Mouse (Mus musculus) frontal cortex, postnatal 36 days (tissue): Measurements from ENCODE around the gene Nedd1.

Source experiments
- DNase-seq, 2 experiments: peaks; one replicate each; pipeline ENCODE4 v3.0.0; 2022; ENCODE audit warnings: low spot score in 2 of 2

Nedd1 gene

GRCm38 (mm10) chr10:92721771-92722619 lies at the start of gene Nedd1:
TSS of gene Nedd1 (minus strand) at chr10:92722420.
- peak; percentile 90 to 92 for DNase-seq

- DNase-seq = no peak
These were observed 32.1 kb upstream of the Nedd1 start for GRCm38 (mm10) chr10:92754359-92754758.

GRCm38 (mm10) chr10:92730339-92730738 lies 8.1 kb upstream of the Nedd1 start:
- no peak for DNase-seq

GRCm38 (mm10) chr10:92728723-92729122 lies 6.5 kb upstream of the Nedd1 start:
- DNase-seq = no peak

GRCm38 (mm10) chr10:92722620-92722988 lies 384 bp upstream of the Nedd1 start:
- no peak for DNase-seq

GRCm38 (mm10) chr10:92699032-92699431 lies 23.2 kb downstream of the Nedd1 start:
- no peak for DNase-seq

- no peak for DNase-seq
These were observed 47.2 kb downstream of the Nedd1 start for GRCm38 (mm10) chr10:92675056-92675455.

- no peak for DNase-seq
These were observed 50.3 kb downstream of the Nedd1 start for GRCm38 (mm10) chr10:92671906-92672305.

- DNase-seq = no peak
These were observed 56.9 kb downstream of the Nedd1 start for GRCm38 (mm10) chr10:92665287-92665686.

- DNase-seq = no peak
These were observed 69.0 kb downstream of the Nedd1 start for GRCm38 (mm10) chr10:92653266-92653665.

- peak in 1 of 2 experiments; percentile 10 for DNase-seq
These were observed 69.8 kb downstream of the Nedd1 start for GRCm38 (mm10) chr10:92652399-92652920.

GRCm38 (mm10) chr10:92651266-92651665 lies 71.0 kb downstream of the Nedd1 start:
- DNase-seq = no peak

- no peak for DNase-seq
These were observed 73.1 kb downstream of the Nedd1 start for GRCm38 (mm10) chr10:92649096-92649495.

- no peak for DNase-seq
These were observed 74.5 kb downstream of the Nedd1 start for GRCm38 (mm10) chr10:92647691-92648090.

- no peak for DNase-seq
These were observed 78.2 kb downstream of the Nedd1 start for GRCm38 (mm10) chr10:92643995-92644394.

GRCm38 (mm10) chr10:92641032-92641431 lies 81.2 kb downstream of the Nedd1 start:
- DNase-seq = peak; percentile 19 to 48
